Mouse (Mus musculus) frontal cortex, postnatal 36 days (tissue): ENCODE data around the gene Mmp15.
A peak's percentile ranks its signal among the peaks of the same experiment; 100 is the strongest.

Source experiments
- DNase-seq, 2 experiments: peaks; one replicate each; pipeline ENCODE4 v3.0.0; 2022; ENCODE audit warnings: low spot score in 2 of 2

The Mmp15 gene

GRCm38 (mm10) chr8:95352151-95352870, at the start of gene Mmp15:
TSS of gene Mmp15 (plus strand) at chr8:95352268.
- peak; percentile 71 for DNase-seq

- no peak for DNase-seq
These were observed 49.7 kb upstream of the Mmp15 start for GRCm38 (mm10) chr8:95302410-95302809.

GRCm38 (mm10) chr8:95305526-95305925, 46.5 kb upstream of the Mmp15 start:
- no peak for DNase-seq

- DNase-seq: no peak
These were observed 45.6 kb upstream of the Mmp15 start, which contains the start of gene Cngb1 for GRCm38 (mm10) chr8:95306431-95306830. TSS of gene Cngb1 (minus strand) at chr8:95306585.

GRCm38 (mm10) chr8:95310342-95310970, 41.6 kb upstream of the Mmp15 start, which contains the start of gene Tepp:
TSS of gene Tepp (plus strand) at chr8:95310566.
- no peak for DNase-seq

- DNase-seq: no peak
These were observed 39.2 kb upstream of the Mmp15 start for GRCm38 (mm10) chr8:95312836-95313235.

- no peak for DNase-seq
These were observed 38.2 kb upstream of the Mmp15 start for GRCm38 (mm10) chr8:95313857-95314256.

GRCm38 (mm10) chr8:95314707-95315106, 37.4 kb upstream of the Mmp15 start:
- DNase-seq: no peak

- DNase-seq: no peak
These were observed 36.7 kb upstream of the Mmp15 start for GRCm38 (mm10) chr8:95315350-95315749.

GRCm38 (mm10) chr8:95320224-95321139, 31.6 kb upstream of the Mmp15 start:
- peak in 1 of 2 experiments; percentile 14 for DNase-seq

GRCm38 (mm10) chr8:95323201-95323600, 28.9 kb upstream of the Mmp15 start:
- DNase-seq: no peak

- DNase-seq: no peak
These were observed 27.4 kb upstream of the Mmp15 start for GRCm38 (mm10) chr8:95324646-95325045.

- DNase-seq: no peak
These were observed 25.2 kb upstream of the Mmp15 start for GRCm38 (mm10) chr8:95326822-95327221.

GRCm38 (mm10) chr8:95327866-95328465, 24.1 kb upstream of the Mmp15 start:
- DNase-seq: no peak

GRCm38 (mm10) chr8:95330367-95330766, 21.7 kb upstream of the Mmp15 start:
- no peak for DNase-seq

- no peak for DNase-seq
These were observed 20.8 kb upstream of the Mmp15 start for GRCm38 (mm10) chr8:95331156-95331719.

- DNase-seq: peak; percentile 92
These were observed 20.2 kb upstream of the Mmp15 start, which contains the start of the genes Zfp319 and Usb1 for GRCm38 (mm10) chr8:95331720-95332436. TSS of gene Zfp319 (minus strand) at chr8:95331950. TSS of gene Usb1 (plus strand) at chr8:95332284.

GRCm38 (mm10) chr8:95332437-95333199, 19.4 kb upstream of the Mmp15 start:
- no peak for DNase-seq

GRCm38 (mm10) chr8:95335706-95336105, 16.4 kb upstream of the Mmp15 start:
- no peak for DNase-seq

GRCm38 (mm10) chr8:95336363-95336762, 15.7 kb upstream of the Mmp15 start:
- no peak for DNase-seq
